Mouse (Mus musculus) lung, embryonic 16.5 days (tissue): ENCODE data around the gene Rab24. TPM values are rescaled to one million over a fixed set of nuclear protein-coding genes. Genes with fewer than 3 reads are reported as not detected.

Experiments
- ATAC-seq: fragments of 200-750 bp; cut with Nextera tagmentation; 2 replicates; pipeline ENCODE4 v1.8.0; 2017; ENCODE audit warnings: low read depth, mild to moderate bottlenecking, moderate library complexity
- H3K27ac ChIP-seq: fragments of 300-500 bp; sonication (generic); 2 replicates; pipeline ENCODE4 v1.5.1; 2014; ENCODE audit warnings: mild to moderate bottlenecking, control low read depth, low read length
- H3K27me3 ChIP-seq: fragments of 300-500 bp; sonication (generic); 2 replicates; pipeline ENCODE4 v1.6.1; 2014; ENCODE audit warnings: low read depth, low read length, mixed read lengths; ENCODE audit not compliant: control insufficient read depth, insufficient read depth
- H3K36me3 ChIP-seq: fragments of 300-500 bp; sonication (generic); 2 replicates; pipeline ENCODE4 v1.6.1; 2014; ENCODE audit warnings: low read length; ENCODE audit not compliant: control insufficient read depth, insufficient read depth
- H3K4me1 ChIP-seq: fragments of 300-500 bp; sonication (generic); replicated peaks from 2 replicates; pipeline ENCODE4 v1.6.1; 2014; ENCODE audit warnings: low read length, mixed read lengths; ENCODE audit not compliant: control insufficient read depth, insufficient read depth
- H3K4me2 ChIP-seq: fragments of 300-500 bp; sonication (generic); 2 replicates; pipeline ENCODE4 v1.6.1; 2014; ENCODE audit warnings: low read depth, low read length, control low read depth
- H3K4me3 ChIP-seq: fragments of 300-500 bp; sonication (generic); 2 replicates; pipeline ENCODE4 v1.5.1; 2014; ENCODE audit warnings: mild to moderate bottlenecking, low read length, control low read depth
- H3K9ac ChIP-seq: fragments of 300-500 bp; sonication (generic); 2 replicates; pipeline ENCODE4 v1.6.1; 2014; ENCODE audit warnings: low read length, control low read depth
- H3K9me3 ChIP-seq: fragments of 300-500 bp; sonication (generic); 2 replicates; pipeline ENCODE4 v1.6.1; 2016; ENCODE audit warnings: low read length; ENCODE audit not compliant: control insufficient read depth
- WGBS: fragments of 180-500 bp; shearing (Covaris S2); extraction: QIAGEN DNeasy Blood & Tissue Kit; methylation state at CpG from one replicate; pipeline ENCODE4 v1.1.7; 2014; 5-methylcytosine and 5-hydroxymethylcytosine counted together
- polyA plus RNA-seq: library from polyadenylated mRNA; unstranded; fragments of >200 nt; fragmentation: Nextera tagmentation; extraction: Ambion mirVana; gene quantifications from 2 replicates; pipeline ENCODE4 v1.2.1, GENCODE M21; 2015

Rab24 gene
- polyA plus RNA-seq, 1 experiment from 2014 or later, result 76.9 TPM

- no peaks in the 10 kb centered on the region for H3K9me3 ChIP-seq
- 75% methylated on average over 11 of the region's 11 CpGs for WGBS
- 0 out of 2 replicates have a peak, but pooled peaks have one; percentile 10 for ATAC-seq
- H3K4me2 ChIP-seq, result no peak overlapping the region
- no peaks in the 10 kb centered on the region for H3K27me3 ChIP-seq
- H3K4me1 ChIP-seq, result no peaks in the 10 kb centered on the region
- peaks cover 63% of the 10 kb centered on the region for H3K36me3 ChIP-seq
- no peak overlapping the region for H3K9ac ChIP-seq
- no peak overlapping the region for H3K27ac ChIP-seq
- no peak overlapping the region for H3K4me3 ChIP-seq
Measured at GRCm38 (mm10) chr13:55346745-55347144, 25.0 kb upstream of the Rab24 start.

- Histone ChIP-seq H3K4me2 (no peak overlapping the region), H3K27me3 (no peaks in the 10 kb centered on the region), H3K9ac (no peak overlapping the region), H3K36me3 (peaks cover 43% of the 10 kb centered on the region), H3K4me1 (no peaks in the 10 kb centered on the region), H3K4me3 (no peak overlapping the region), H3K9me3 (no peaks in the 10 kb centered on the region), H3K27ac (no peak overlapping the region)
- no peak for ATAC-seq
- 81% methylated on average over 7 of the region's 7 CpGs for WGBS
Measured at GRCm38 (mm10) chr13:55344286-55344685, 22.5 kb upstream of the Rab24 start.

- H3K4me3 ChIP-seq, result no peak overlapping the region
- no peak overlapping the region for H3K27ac ChIP-seq
- no peaks in the 10 kb centered on the region for H3K27me3 ChIP-seq
- 26% methylated on average over 11 of the region's 11 CpGs for WGBS
- H3K4me1 ChIP-seq, result no peaks in the 10 kb centered on the region
- H3K36me3 ChIP-seq, result peaks cover 28% of the 10 kb centered on the region
- no peak overlapping the region for H3K4me2 ChIP-seq
- no peak overlapping the region for H3K9ac ChIP-seq
- no peaks in the 10 kb centered on the region for H3K9me3 ChIP-seq
- no peak for ATAC-seq
Measured at GRCm38 (mm10) chr13:55342469-55342868, 20.7 kb upstream of the Rab24 start.

DNA sequence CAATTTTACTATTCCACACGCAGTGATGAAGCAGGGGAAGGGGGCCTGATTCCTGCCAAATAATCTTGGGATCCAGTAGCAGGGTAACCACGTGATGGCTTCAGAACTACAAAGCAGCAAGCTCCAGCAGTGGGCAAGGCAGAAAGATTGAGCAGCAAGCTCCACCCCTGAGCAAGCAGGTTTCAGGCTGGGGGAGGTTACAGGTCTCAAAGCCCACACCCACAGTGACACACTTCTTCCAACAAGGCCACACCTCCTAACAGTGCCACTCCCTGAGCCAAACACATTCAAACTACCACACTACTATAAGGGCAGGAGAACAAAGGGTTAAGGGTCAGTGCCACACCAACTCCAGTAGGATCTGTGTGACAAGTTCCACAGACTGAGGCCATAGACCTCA lies 17.5 kb upstream of the Rab24 start:
- 0 out of 2 replicates have a peak, but pooled peaks have one; percentile 15 for ATAC-seq

GRCm38 (mm10) chr13:55338131-55339054 lies 16.6 kb upstream of the Rab24 start:
- no peaks in the 10 kb centered on the region for H3K36me3 ChIP-seq
- H3K27ac ChIP-seq, result no peak overlapping the region
- H3K27me3 ChIP-seq, result no peaks in the 10 kb centered on the region
- H3K4me1 ChIP-seq, result no peaks in the 10 kb centered on the region
- H3K9ac ChIP-seq, result no peak overlapping the region
- no peak overlapping the region for H3K4me2 ChIP-seq
- 59% methylated on average over 12 of the region's 12 CpGs for WGBS
- no peak overlapping the region for H3K4me3 ChIP-seq
- ATAC-seq, result no peak
- no peaks in the 10 kb centered on the region; the same call in 1 of the 2 replicates for H3K9me3 ChIP-seq

More for the DNA sequence above, 17.5 kb upstream of the Rab24 start:
- no peaks in the 10 kb centered on the region for H3K27me3 ChIP-seq
- H3K4me2 ChIP-seq, result no peak overlapping the region
- 23% methylated on average over 2 of the region's 2 CpGs for WGBS
- no peak overlapping the region for H3K27ac ChIP-seq
- no peak overlapping the region for H3K4me3 ChIP-seq
- H3K9ac ChIP-seq, result no peak overlapping the region
- H3K4me1 ChIP-seq, result no peaks in the 10 kb centered on the region
- H3K9me3 ChIP-seq, result no peaks in the 10 kb centered on the region; the same call in 1 of the 2 replicates
- H3K36me3 ChIP-seq, result peaks cover under 1% of the 10 kb centered on the region; the same call in 1 of the 2 replicates

- Histone ChIP-seq H3K9me3 (no peaks in the 10 kb centered on the region; the same call in 1 of the 2 replicates), H3K27me3 (no peaks in the 10 kb centered on the region), H3K4me1 (no peaks in the 10 kb centered on the region), H3K9ac (no peak overlapping the region), H3K4me2 (no peak overlapping the region), H3K36me3 (no peaks in the 10 kb centered on the region), H3K4me3 (no peak overlapping the region), H3K27ac (no peak overlapping the region)
- WGBS, result 64% methylated on average over 10 of the region's 10 CpGs
- ATAC-seq, result no peak
Measured at GRCm38 (mm10) chr13:55337341-55337975, 15.7 kb upstream of the Rab24 start.

DNA sequence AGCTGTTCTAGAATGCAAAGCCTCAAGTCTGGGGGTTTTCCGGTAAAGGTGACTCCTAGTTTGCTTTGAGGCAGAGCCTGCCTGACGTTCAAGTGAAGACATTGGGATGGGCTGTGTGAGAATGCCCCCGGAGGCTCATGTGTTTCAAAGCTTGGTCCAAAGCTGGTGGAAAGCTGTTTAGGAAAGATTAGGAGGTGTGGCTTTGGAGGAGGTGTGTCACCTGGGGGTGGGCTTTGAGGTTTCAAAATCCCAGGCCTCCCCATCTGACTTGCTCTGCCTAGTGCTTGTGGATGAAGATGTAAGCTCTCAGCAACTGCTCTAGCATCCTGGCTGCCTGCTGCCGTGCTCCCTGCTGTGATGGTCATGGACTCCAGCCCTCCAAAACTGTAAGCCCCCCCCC lies 14.0 kb upstream of the Rab24 start:
- WGBS, result 84% methylated on average over 4 of the region's 4 CpGs

GRCm38 (mm10) chr13:55332331-55332730 lies 10.6 kb upstream of the Rab24 start:
- ATAC-seq, result no peak
- Histone ChIP-seq H3K9ac (no peak overlapping the region), H3K4me3 (no peak overlapping the region), H3K27me3 (no peaks in the 10 kb centered on the region), H3K36me3 (no peaks in the 10 kb centered on the region), H3K27ac (no peak overlapping the region), H3K9me3 (no peaks in the 10 kb centered on the region; the same call in 1 of the 2 replicates), H3K4me2 (no peak overlapping the region), H3K4me1 (peaks cover 28% of the 10 kb centered on the region)
- 78% methylated on average over 3 of the region's 3 CpGs for WGBS

More for the DNA sequence above, 14.0 kb upstream of the Rab24 start:
- no peak overlapping the region for H3K27ac ChIP-seq
- H3K4me2 ChIP-seq, result no peak overlapping the region
- H3K27me3 ChIP-seq, result no peaks in the 10 kb centered on the region
- H3K4me1 ChIP-seq, result peaks cover 3% of the 10 kb centered on the region; the same call in 1 of the 2 replicates
- H3K9ac ChIP-seq, result no peak overlapping the region
- no peaks in the 10 kb centered on the region; the same call in 1 of the 2 replicates for H3K9me3 ChIP-seq
- ATAC-seq, result no peak
- H3K36me3 ChIP-seq, result no peaks in the 10 kb centered on the region
- H3K4me3 ChIP-seq, result no peak overlapping the region
